Mouse (Mus musculus): ENCODE measurements around the gene AB124611. TPM values are rescaled to one million over a fixed set of nuclear protein-coding genes. Genes with fewer than 3 reads are reported as not detected.
A peak's percentile ranks its signal among the peaks of the same experiment; 100 is the strongest.
"Not testable (repeated sequence)": the region's sequence is repeated elsewhere in the genome, so short reads cannot be mapped to it uniquely, and the experiment has no call there.

AB124611 gene
- polyA plus RNA-seq, 1 experiment from 2014 or later: 2.0 TPM

DNA sequence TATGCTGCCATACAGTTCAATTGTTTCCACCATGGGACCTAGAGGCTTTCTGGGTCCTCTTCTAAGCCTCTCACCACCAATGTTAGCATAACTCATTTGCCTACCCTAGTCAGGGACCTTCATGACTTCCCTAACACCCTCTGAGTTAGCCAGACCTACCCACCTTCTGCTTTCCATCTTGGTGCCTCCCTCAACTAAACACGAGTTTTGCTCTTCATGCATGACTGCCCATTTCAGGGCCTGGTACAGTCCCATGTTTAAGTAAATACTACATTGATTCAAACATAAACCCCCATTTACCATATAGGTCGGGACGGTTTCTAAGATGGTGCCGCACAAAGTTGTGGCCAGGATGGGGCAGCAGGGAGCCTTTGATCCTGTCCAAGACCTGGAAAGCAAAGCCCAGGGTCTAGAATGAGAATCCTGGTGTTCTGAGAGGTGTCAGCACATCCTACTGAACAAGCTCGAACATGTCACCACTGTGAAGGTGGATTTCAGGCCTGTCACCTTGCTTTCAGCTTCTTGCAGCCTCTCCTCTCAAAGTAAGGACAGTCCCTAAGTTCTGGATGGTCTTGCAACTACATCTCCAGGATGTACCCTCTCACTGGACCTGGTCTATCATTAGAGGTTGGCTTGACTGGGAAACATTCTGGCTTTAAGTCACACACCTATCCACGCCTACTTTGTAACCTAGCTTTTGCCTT is 65.3 kb downstream of the AB124611 start:
- Histone ChIP-seq H3K27me3 (ENCODE audit: control insufficient read depth, insufficient read depth, low read length) (no peaks in the 10 kb centered on the region), H3K4me2 (replicated peaks) (peak overlapping the region; percentile 87), H3K4me1 (replicated peaks; ENCODE audit: control insufficient read depth, insufficient read depth, low read length) (peaks cover 31% of the 10 kb centered on the region), H3K9ac (peak overlapping the region; percentile 90; the same call in 1 of the 2 replicates), H3K4me3 (replicated peaks; ENCODE audit: low read length) (no peak overlapping the region; the same call in 1 of the 2 replicates), H3K27ac (no peak overlapping the region), H3K36me3 (replicated peaks; ENCODE audit: control insufficient read depth, insufficient read depth) (peaks cover 57% of the 10 kb centered on the region), H3K9me3 (ENCODE audit: control insufficient read depth, low read length) (no peaks in the 10 kb centered on the region)
- ATAC-seq (ENCODE audit: low FRiP score) (no peak), DNase-seq (ENCODE audit: low spot score) (no peak)
- WGBS: 86% methylated on average over 6 of the region's 6 CpGs

DNA sequence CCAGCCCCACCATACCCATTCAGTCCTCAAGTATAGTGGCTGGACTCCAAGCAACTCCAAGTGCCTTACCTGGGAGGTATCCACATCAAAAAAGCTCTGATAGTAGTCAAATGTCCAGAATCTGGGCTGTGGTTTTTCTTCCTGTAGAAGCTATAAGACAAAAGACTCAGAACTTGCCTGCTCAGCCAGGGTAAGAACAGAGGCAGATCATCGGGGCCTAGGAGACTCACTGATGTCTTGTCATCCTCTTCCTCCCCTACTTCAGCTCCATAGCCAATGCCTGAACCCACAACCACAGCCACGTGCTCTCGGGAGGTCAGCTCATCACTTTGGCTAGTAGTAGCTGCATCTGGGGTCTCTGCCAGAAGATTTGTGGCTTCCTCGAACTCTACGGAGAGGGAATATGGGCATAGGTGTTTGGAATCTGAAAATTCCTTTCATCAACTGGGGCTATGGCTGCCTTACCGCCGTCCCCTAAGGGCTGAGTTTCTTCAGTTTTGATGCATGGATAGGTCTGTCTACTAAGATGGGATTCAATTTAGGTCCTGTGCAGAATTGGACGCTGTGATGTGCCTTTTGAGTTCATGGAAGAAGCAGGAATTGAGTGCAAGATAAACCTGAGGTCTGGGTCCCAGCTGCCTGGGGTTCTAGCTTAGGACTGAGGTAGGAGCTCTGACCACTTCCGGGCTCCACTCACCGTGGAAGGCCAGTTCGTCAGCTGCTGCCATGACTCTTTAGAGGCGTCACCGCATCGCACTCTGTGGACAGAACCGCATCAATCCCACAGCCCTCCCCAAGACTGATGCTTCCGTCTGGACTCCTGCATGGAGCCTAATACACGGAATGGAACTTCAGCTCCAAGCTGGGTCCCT is 66.1 kb downstream of the AB124611 start:
- peak; percentile 78 for ATAC-seq (ENCODE audit: low FRiP score)
- peaks cover 54% of the 10 kb centered on the region for H3K36me3 ChIP-seq (replicated peaks; ENCODE audit: control insufficient read depth, insufficient read depth)
- H3K4me2 ChIP-seq (replicated peaks): peak overlapping the region; percentile 87
- no peak for DNase-seq (ENCODE audit: low spot score)
- peak overlapping the region; percentile 94 for H3K4me3 ChIP-seq (replicated peaks; ENCODE audit: low read length)
- H3K27me3 ChIP-seq (ENCODE audit: control insufficient read depth, insufficient read depth, low read length): no peaks in the 10 kb centered on the region
- H3K9me3 ChIP-seq (ENCODE audit: control insufficient read depth, low read length): no peaks in the 10 kb centered on the region
- peak overlapping the region; percentile 86 for H3K27ac ChIP-seq
- H3K9ac ChIP-seq: peak overlapping the region; percentile 90
- 21% methylated on average over 17 of the region's 17 CpGs for WGBS
- peaks cover 31% of the 10 kb centered on the region for H3K4me1 ChIP-seq (replicated peaks; ENCODE audit: control insufficient read depth, insufficient read depth, low read length)

DNA sequence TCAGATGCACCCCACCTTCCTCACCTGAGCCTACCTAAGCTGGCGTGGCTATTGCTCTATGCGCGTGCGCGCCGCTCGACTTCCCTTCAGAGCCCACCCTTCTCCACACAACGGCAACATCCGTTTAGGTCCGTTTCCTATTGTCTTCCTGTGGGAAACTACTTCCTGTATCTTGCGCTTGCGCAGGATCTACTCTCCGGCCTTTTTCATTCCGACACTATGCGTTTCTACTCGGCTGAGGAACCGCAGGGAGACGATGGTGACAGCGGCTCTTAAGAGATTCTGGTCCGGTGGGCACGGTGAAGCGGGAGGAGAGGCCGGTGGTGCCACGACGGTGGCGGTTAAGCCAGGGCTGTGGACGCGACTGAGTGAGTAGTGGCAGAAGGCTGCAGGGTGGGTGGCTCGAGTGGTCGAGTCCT is 66.7 kb downstream of the AB124611 start, which contains the start of the genes Timm29 and Yipf2:
Timm29 (plus strand) TSS at position 20 of the 419 bp plus-strand sequence.
Yipf2 (minus strand) TSS at position 126 of the 419 bp plus-strand sequence.
- ATAC-seq (ENCODE audit: low FRiP score) (peak; percentile 94), DNase-seq (ENCODE audit: low spot score) (peak; percentile 99)
- Histone ChIP-seq H3K4me1 (replicated peaks; ENCODE audit: control insufficient read depth, insufficient read depth, low read length) (peaks cover 31% of the 10 kb centered on the region), H3K9me3 (ENCODE audit: control insufficient read depth, low read length) (no peaks in the 10 kb centered on the region), H3K36me3 (replicated peaks; ENCODE audit: control insufficient read depth, insufficient read depth) (peaks cover 47% of the 10 kb centered on the region), H3K27me3 (ENCODE audit: control insufficient read depth, insufficient read depth, low read length) (no peaks in the 10 kb centered on the region), H3K4me3 (replicated peaks; ENCODE audit: low read length) (peak within 1 kb of the TSS; percentile 94), H3K9ac (peak within 1 kb of the TSS; percentile 90), H3K27ac (peak within 1 kb of the TSS; percentile 86), H3K4me2 (replicated peaks) (peak within 1 kb of the TSS; percentile 87)
- WGBS: under 1% methylated on average over 30 of the region's 30 CpGs

DNA sequence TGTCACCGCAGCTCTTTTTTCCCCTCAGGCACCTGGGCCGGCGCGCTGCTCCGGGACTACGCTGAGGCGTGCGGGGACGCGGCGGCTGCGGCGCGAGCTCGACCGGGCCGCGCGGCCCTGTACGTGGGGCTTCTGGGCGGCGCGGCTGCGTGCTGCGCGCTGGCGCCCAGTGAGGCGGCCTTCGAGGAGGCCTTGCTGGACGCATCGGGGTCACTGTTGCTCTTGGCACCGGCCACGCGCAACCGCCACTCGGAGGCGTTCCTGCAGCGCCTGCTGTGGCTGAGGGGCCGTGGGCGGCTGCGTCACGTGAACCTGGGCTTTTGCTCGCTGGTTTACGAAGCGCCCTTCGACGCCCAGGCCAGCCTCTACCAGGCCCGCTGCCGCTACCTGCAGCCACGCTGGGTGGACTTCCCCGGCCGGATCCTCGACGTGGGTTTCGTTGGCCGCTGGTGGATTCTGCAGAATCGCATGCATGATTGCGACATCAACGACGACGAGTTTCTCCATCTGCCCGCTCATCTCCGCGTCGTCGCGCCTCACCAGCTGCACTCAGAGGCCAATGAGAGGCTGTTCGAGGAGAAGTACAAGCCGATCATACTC is 67.2 kb downstream of the AB124611 start:
- Histone ChIP-seq H3K9me3 (ENCODE audit: control insufficient read depth, low read length) (no peaks in the 10 kb centered on the region), H3K36me3 (replicated peaks; ENCODE audit: control insufficient read depth, insufficient read depth) (peaks cover 42% of the 10 kb centered on the region), H3K27me3 (ENCODE audit: control insufficient read depth, insufficient read depth, low read length) (no peaks in the 10 kb centered on the region), H3K4me1 (replicated peaks; ENCODE audit: control insufficient read depth, insufficient read depth, low read length) (peaks cover 31% of the 10 kb centered on the region), H3K4me3 (replicated peaks; ENCODE audit: low read length) (peak overlapping the region; percentile 94), H3K9ac (peak overlapping the region; percentile 90), H3K4me2 (replicated peaks) (peak overlapping the region; percentile 87), H3K27ac (peak overlapping the region; percentile 86)
- WGBS: 1% methylated on average over 68 of the region's 69 CpGs
- DNase-seq (ENCODE audit: low spot score) (no peak), ATAC-seq (ENCODE audit: low FRiP score) (peak; percentile 71)

DNA sequence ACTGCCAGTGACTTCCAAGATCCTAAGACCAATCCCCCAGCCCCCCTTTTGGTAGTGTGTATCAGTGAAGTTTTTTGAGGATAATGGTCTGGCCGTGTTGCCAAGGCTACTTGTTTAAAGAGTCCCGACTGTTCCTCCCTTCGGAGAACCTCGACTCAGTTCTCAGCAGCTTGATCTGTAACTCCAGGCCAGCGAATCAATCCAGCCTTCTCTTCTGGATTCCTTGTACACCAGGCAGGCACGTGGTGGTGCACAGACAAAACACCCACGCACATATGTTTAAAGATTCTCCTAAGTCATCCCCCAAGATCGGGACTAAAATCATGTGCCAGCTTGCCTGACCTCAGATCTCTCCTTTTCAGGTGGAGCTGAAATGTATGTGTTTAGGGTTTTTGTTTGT is 68.4 kb downstream of the AB124611 start:
- H3K4me2 ChIP-seq (replicated peaks): peak overlapping the region; percentile 87
- peaks cover 31% of the 10 kb centered on the region for H3K36me3 ChIP-seq (replicated peaks; ENCODE audit: control insufficient read depth, insufficient read depth)
- WGBS: 92% methylated on average over 8 of the region's 8 CpGs
- not testable (repeated sequence) for DNase-seq (ENCODE audit: low spot score); H3K27me3 ChIP-seq (ENCODE audit: control insufficient read depth, insufficient read depth, low read length); ATAC-seq (ENCODE audit: low FRiP score); H3K9me3 ChIP-seq (ENCODE audit: control insufficient read depth, low read length); H3K27ac ChIP-seq
- peak overlapping the region; percentile 94 for H3K4me3 ChIP-seq (replicated peaks; ENCODE audit: low read length)
- peak overlapping the region; percentile 90; the same call in 1 of the 2 replicates for H3K9ac ChIP-seq
- peaks cover 31% of the 10 kb centered on the region for H3K4me1 ChIP-seq (replicated peaks; ENCODE audit: control insufficient read depth, insufficient read depth, low read length)

DNA sequence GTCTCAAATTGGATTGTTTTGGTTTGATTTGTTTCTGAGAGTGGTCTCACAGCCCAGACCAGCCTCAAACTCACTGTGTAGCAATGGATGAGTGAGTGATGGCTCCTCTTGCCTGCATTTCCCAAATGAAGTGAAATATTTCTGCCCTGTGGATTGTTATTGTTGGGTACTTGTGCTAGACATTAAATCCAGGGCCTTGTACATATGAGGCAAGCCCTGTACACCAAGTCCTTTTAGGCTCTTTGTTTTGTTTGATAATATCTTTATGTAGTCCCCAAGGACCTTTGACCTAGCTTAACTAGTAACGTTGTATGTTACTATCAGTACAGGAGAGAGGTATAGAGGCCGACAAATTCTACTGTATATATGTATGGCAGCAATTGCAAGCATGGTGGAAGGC is 68.9 kb downstream of the AB124611 start:
- Histone ChIP-seq H3K4me2 (replicated peaks) (peak overlapping the region; percentile 87; the same call in 1 of the 2 replicates), H3K4me1 (replicated peaks; ENCODE audit: control insufficient read depth, insufficient read depth, low read length) (peaks cover 31% of the 10 kb centered on the region), H3K4me3 (replicated peaks; ENCODE audit: low read length) (no peak overlapping the region), H3K9me3 (ENCODE audit: control insufficient read depth, low read length) (no peaks in the 10 kb centered on the region), H3K9ac (0 out of 2 replicates have a peak overlapping the region, but pooled peaks have one; percentile 11), H3K27me3 (ENCODE audit: control insufficient read depth, insufficient read depth, low read length) (no peaks in the 10 kb centered on the region), H3K36me3 (replicated peaks; ENCODE audit: control insufficient read depth, insufficient read depth) (peaks cover 26% of the 10 kb centered on the region), H3K27ac (no peak overlapping the region)
- WGBS: 93% methylated on average over 2 of the region's 2 CpGs
- DNase-seq (ENCODE audit: low spot score): no peak
- ATAC-seq (ENCODE audit: low FRiP score): no peak

Small RNAs within 50 kb of the gene (microRNA-seq; reads per million reads assigned to microRNA genes)
- 0.65 reads per million for gene Mir199a-1

Other genes starting within 250 kb of the AB124611 start
- gene Kri1, start 238.2 kb upstream of the AB124611 start, polyA plus RNA-seq (2014; fragmentation: Nextera tagmentation; extraction: Ambion mirVana): 11.2 and 15.6 TPM in 2 replicates
- 107 and 112 TPM in 2 replicates for gene Cdkn2d, start 234.8 kb upstream of the AB124611 start, polyA plus RNA-seq (2014; fragmentation: Nextera tagmentation; extraction: Ambion mirVana)
- 1.8 and 2.2 TPM in 2 replicates for gene Ap1m2, start 213.8 kb upstream of the AB124611 start, polyA plus RNA-seq (2014; fragmentation: Nextera tagmentation; extraction: Ambion mirVana)
- 58.4 and 62.3 TPM in 2 replicates for gene Slc44a2, start 205.5 kb upstream of the AB124611 start, polyA plus RNA-seq (2014; fragmentation: Nextera tagmentation; extraction: Ambion mirVana)
- gene Ilf3, start 158.3 kb upstream of the AB124611 start, polyA plus RNA-seq (2014; fragmentation: Nextera tagmentation; extraction: Ambion mirVana): 188 and 201 TPM in 2 replicates
- gene Qtrt1, start 114.3 kb upstream of the AB124611 start, polyA plus RNA-seq (2014; fragmentation: Nextera tagmentation; extraction: Ambion mirVana): 39.3 and 39.7 TPM in 2 replicates
- gene Dnm2, start 101.3 kb upstream of the AB124611 start, polyA plus RNA-seq (2014; fragmentation: Nextera tagmentation; extraction: Ambion mirVana): 58.3 and 60.7 TPM in 2 replicates
- gene Tmed1, start 15.9 kb upstream of the AB124611 start, polyA plus RNA-seq (2014; fragmentation: Nextera tagmentation; extraction: Ambion mirVana): 46.3 and 51.1 TPM in 2 replicates
- 37.0 and 41.3 TPM in 2 replicates for gene Carm1, start 20.7 kb downstream of the AB124611 start, polyA plus RNA-seq (2014; fragmentation: Nextera tagmentation; extraction: Ambion mirVana)
- 74.0 and 83.0 TPM in 2 replicates for gene Timm29, start 66.5 kb downstream of the AB124611 start, polyA plus RNA-seq (2014; fragmentation: Nextera tagmentation; extraction: Ambion mirVana)
- 17.2 and 18.7 TPM in 2 replicates for gene Yipf2, start 66.7 kb downstream of the AB124611 start, polyA plus RNA-seq (2014; fragmentation: Nextera tagmentation; extraction: Ambion mirVana)
- gene Smarca4, start 90.0 kb downstream of the AB124611 start, polyA plus RNA-seq (2014; fragmentation: Nextera tagmentation; extraction: Ambion mirVana): 136 and 138 TPM in 2 replicates
- 7.3 and 7.9 TPM in 2 replicates for gene Ldlr, start 197.3 kb downstream of the AB124611 start, polyA plus RNA-seq (2014; fragmentation: Nextera tagmentation; extraction: Ambion mirVana)
- 17.7 and 18.7 TPM in 2 replicates for gene Spc24, start 234.1 kb downstream of the AB124611 start, polyA plus RNA-seq (2014; fragmentation: Nextera tagmentation; extraction: Ambion mirVana)

Measured in hindbrain, embryonic 14.5 days (tissue).